Mouse (Mus musculus) retina, embryonic 14.5 days (tissue): ENCODE measurements around the gene Scaper.

Experiments used
- DNase-seq: peaks from one replicate; pipeline ENCODE4 v3.0.0-alpha.2; 2015; ENCODE audit warnings: low spot score

Gene Scaper

GRCm38 (mm10) chr9:55937664-55938617 is at the start of gene Scaper:
TSS of gene Scaper (minus strand) at chr9:55938119.
- peak; percentile 96 for DNase-seq

GRCm38 (mm10) chr9:55946819-55947218 is 8.9 kb upstream of the Scaper start:
- DNase-seq, result peak; percentile 65

GRCm38 (mm10) chr9:55941356-55941755 is 3.4 kb upstream of the Scaper start:
- no peak for DNase-seq

GRCm38 (mm10) chr9:55938618-55938985 is 683 bp upstream of the Scaper start:
- peak; percentile 16 for DNase-seq

GRCm38 (mm10) chr9:55937224-55937663 is 675 bp downstream of the Scaper start:
- DNase-seq, result peak; percentile 18

- DNase-seq, result no peak
These were observed 5.4 kb downstream of the Scaper start for GRCm38 (mm10) chr9:55932482-55932881.

GRCm38 (mm10) chr9:55918579-55918978 is 19.3 kb downstream of the Scaper start:
- peak; percentile 80 for DNase-seq

- DNase-seq, result no peak
These were observed 21.2 kb downstream of the Scaper start for GRCm38 (mm10) chr9:55916751-55917150.

- DNase-seq, result peak; percentile 34
These were observed 26.4 kb downstream of the Scaper start for GRCm38 (mm10) chr9:55911481-55911880.

- DNase-seq, result no peak
These were observed 35.0 kb downstream of the Scaper start for GRCm38 (mm10) chr9:55902964-55903363.

- DNase-seq, result no peak
These were observed 36.3 kb downstream of the Scaper start for GRCm38 (mm10) chr9:55901588-55901987.

- no peak for DNase-seq
These were observed 37.4 kb downstream of the Scaper start for GRCm38 (mm10) chr9:55900531-55900930.

- DNase-seq, result no peak
These were observed 59.9 kb downstream of the Scaper start for GRCm38 (mm10) chr9:55878066-55878465.

GRCm38 (mm10) chr9:55789442-55789841 is 148.5 kb downstream of the Scaper start:
- no peak for DNase-seq

GRCm38 (mm10) chr9:55712016-55712415 is 225.9 kb downstream of the Scaper start:
- DNase-seq, result no peak

- DNase-seq, result no peak
These were observed 227.4 kb downstream of the Scaper start for GRCm38 (mm10) chr9:55710553-55710952.

GRCm38 (mm10) chr9:55706603-55707002 is 231.3 kb downstream of the Scaper start:
- no peak for DNase-seq

GRCm38 (mm10) chr9:55695307-55695706 is 242.6 kb downstream of the Scaper start:
- DNase-seq, result peak; percentile 67

GRCm38 (mm10) chr9:55677099-55677498 is 260.8 kb downstream of the Scaper start:
- peak; percentile 13 for DNase-seq

GRCm38 (mm10) chr9:55646444-55646843 is 291.5 kb downstream of the Scaper start:
- DNase-seq, result no peak

GRCm38 (mm10) chr9:55626990-55627389 is 310.9 kb downstream of the Scaper start:
- no peak for DNase-seq

GRCm38 (mm10) chr9:55614711-55615110 is 323.2 kb downstream of the Scaper start:
- no peak for DNase-seq

GRCm38 (mm10) chr9:55609751-55610150 is 328.2 kb downstream of the Scaper start:
- DNase-seq, result no peak
